Mouse (Mus musculus): Measurements from ENCODE around the gene Sfswap. TPM values are rescaled to one million over a fixed set of nuclear protein-coding genes. Genes with fewer than 3 reads are reported as not detected.
"Not testable (repeated sequence)": the region's sequence is repeated elsewhere in the genome, so short reads cannot be mapped to it uniquely, and the experiment has no call there.

Sfswap gene
- total RNA-seq (2021): 100 to 1,000 TPM in 1 of 2 experiments, 10 to 100 TPM in 1; 88.9 to 103 TPM

GRCm38 (mm10) chr5:129500722-129501634 is at the start of gene Sfswap:
Sfswap (plus strand) TSS chr5:129501221.
- intact Hi-C loops (cut with DNase I): loop anchor here (5.0 kb wide), 1 partner anchor 84 kb away; no protein-coding TSS in a partner anchor
- peak; percentile 85 to 89 for DNase-seq (ENCODE audit: low spot score in 2 of 2)

DNA sequence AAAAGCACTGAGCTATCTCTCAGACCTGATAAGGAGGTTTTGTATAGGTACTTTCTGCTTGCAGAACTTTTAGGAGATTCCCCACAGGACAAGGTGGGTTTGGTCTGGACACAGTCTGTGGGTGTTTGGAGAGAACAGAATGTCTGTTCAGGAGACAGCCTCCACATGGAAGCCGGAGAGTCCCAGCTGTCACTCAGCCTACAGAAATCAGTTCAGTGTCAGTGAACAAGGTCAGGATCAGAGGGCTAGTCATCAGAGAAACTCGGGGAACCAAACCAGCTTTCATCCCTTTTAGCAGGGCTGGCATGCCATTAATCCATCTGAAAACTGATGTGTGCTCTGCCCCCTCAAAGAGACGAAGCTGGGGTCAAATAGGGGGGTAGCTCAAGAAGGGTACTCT is 48.5 kb upstream of the Sfswap start:
- no peak for DNase-seq (ENCODE audit: low spot score in 2 of 2)
- intact Hi-C loops (cut with DNase I): loop anchor here (5.0 kb wide), 1 partner anchor 80 kb away; no protein-coding TSS in a partner anchor

- intact Hi-C loops (cut with DNase I): loop anchor here (5.0 kb wide), 1 partner anchor 77 kb away; no protein-coding TSS in a partner anchor
- DNase-seq (ENCODE audit: low spot score in 2 of 2): peak; percentile 83 to 95
These were observed 46.1 kb upstream of the Sfswap start for GRCm38 (mm10) chr5:129454802-129455528.

- intact Hi-C loops (cut with DNase I): no loop called here
- DNase-seq (ENCODE audit: low spot score in 2 of 2): no peak
These were observed 45.5 kb upstream of the Sfswap start for GRCm38 (mm10) chr5:129455529-129455896.

- DNase-seq (ENCODE audit: low spot score in 2 of 2): peak in 1 of 2 experiments; percentile 51
- intact Hi-C loops (cut with DNase I): loop anchor here (2.0 kb wide), 3 partner anchors 66 to 394 kb away; no protein-coding TSS in a partner anchor
These were observed 44.4 kb upstream of the Sfswap start for GRCm38 (mm10) chr5:129456579-129457140.

- intact Hi-C loops (cut with DNase I): no loop called here
- DNase-seq (ENCODE audit: low spot score in 2 of 2): peak in 1 of 2 experiments; percentile 66
These were observed 42.9 kb upstream of the Sfswap start for GRCm38 (mm10) chr5:129458109-129458508.

GRCm38 (mm10) chr5:129458541-129458940 is 42.5 kb upstream of the Sfswap start:
- intact Hi-C loops (cut with DNase I): no loop called here
- no peak for DNase-seq (ENCODE audit: low spot score in 2 of 2)

GRCm38 (mm10) chr5:129460798-129461476 is 40.1 kb upstream of the Sfswap start:
- intact Hi-C loops (cut with DNase I): no loop called here
- DNase-seq (ENCODE audit: low spot score in 2 of 2): no peak

DNA sequence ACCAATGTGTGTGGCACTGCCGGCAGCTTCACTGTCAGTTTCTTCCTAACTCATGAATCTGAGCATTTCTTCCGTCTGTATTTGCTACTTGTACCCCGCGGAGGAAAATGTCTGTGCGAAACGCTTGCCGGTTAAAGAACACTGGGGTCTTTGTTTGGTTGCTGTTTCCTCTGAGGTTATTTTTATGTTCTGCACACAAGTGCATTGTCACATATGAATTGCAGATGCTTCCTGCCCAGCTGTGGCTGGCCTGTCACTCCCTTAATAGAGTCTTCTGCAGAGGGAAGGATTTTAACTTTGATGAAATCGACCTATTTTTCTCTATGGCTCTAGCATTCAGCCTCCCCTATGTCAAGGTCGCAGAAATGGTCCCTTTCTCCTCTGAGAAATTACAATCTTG is 37.4 kb upstream of the Sfswap start:
- DNase-seq (ENCODE audit: low spot score in 2 of 2); intact Hi-C loops (cut with DNase I): not testable (repeated sequence)

DNA sequence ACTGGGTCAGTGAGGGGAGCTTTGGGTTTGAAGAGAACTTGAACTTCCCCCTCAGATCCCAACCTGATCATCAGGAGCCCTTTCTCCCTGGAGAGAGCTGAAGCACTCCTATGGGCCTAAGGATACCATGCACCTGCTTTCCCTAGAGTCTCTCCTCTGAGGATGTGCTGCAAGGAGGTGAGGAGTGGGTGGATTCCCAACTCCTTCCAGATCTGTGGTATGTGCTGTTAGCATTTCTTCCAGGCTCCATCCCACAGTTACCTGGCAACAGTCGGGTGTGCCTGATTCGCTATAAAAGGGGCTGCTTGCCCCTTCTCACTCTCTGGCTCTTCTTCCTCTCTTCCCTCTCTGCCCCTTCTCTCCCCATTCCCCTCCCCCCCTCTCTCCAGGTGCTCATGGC is 35.2 kb upstream of the Sfswap start:
- intact Hi-C loops (cut with DNase I): loop anchor here (5.0 kb wide), 1 partner anchor 67 kb away; no protein-coding TSS in a partner anchor
- DNase-seq (ENCODE audit: low spot score in 2 of 2): peak; percentile 43 to 89

DNA sequence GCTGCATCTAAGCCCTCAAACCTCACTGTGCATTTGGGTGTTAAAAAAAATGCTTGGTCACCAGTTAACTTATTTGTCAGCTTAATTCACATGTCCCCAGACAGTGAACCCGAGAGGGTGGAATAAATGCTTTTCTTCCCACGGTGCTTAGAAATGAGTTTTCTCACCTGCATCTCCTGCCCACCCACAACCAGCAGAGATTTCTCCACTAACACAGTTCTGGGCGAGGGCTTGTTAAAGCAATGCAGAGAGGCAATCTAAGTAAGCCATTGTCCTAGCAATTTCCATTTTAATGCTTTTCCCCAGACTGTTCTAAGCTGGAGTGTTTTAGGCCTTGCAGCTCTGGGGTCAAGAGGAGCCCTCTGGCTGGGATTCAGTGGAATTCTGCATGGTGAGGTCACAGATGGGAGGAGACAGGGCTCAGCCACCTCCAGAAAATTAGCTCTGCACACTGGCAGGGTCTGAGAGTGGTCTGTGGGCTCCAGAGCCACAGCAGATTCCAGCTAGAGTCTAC is 25.4 kb upstream of the Sfswap start:
- intact Hi-C loops (cut with DNase I): no loop called here
- DNase-seq (ENCODE audit: low spot score in 2 of 2): peak in 1 of 2 experiments; percentile 73

DNA sequence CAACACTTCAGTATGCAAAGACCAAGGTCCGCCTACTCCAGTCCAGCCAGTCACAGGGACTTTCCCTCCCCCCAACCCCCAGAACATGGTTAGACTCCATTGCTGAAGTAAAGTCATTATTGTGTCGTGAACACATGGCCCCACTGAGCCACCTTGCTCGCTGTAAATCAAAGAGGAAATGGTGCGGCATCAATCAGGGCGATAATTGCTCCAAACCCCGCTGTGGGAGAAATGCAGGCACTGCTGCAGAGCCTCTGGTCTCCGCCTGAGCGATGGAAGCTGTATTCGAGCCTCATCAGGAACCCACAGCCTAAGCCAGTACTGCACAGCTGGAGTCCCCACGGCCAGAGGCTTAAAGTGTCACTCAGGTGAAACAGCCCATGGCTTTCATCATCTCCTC is 11.1 kb upstream of the Sfswap start:
- DNase-seq (ENCODE audit: low spot score in 2 of 2): no peak
- intact Hi-C loops (cut with DNase I): no loop called here

DNA sequence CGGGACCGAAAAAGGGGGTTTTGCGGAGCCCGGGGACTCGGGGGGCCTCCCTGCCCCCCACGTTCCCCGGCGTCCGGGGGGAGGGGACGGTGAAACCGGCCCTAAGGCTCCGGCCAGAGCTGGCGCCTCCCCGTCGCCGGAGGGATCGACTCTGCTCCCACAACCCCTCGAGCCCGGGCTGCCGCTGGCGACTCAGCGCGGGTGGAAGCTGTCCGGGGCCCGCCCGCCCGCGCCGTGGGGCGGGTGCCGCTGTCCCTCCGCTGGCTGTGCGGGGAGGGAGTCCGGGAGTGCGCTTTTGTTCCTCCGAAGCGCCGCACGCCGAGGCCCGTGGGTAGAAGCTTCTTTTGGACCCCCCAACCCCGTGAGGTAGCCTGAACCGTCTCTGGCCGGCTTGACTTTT is 650 bp downstream of the Sfswap start:
- intact Hi-C loops (cut with DNase I): loop anchor here (5.0 kb wide), 1 partner anchor 84 kb away; no protein-coding TSS in a partner anchor
- no peak for DNase-seq (ENCODE audit: low spot score in 2 of 2)

DNA sequence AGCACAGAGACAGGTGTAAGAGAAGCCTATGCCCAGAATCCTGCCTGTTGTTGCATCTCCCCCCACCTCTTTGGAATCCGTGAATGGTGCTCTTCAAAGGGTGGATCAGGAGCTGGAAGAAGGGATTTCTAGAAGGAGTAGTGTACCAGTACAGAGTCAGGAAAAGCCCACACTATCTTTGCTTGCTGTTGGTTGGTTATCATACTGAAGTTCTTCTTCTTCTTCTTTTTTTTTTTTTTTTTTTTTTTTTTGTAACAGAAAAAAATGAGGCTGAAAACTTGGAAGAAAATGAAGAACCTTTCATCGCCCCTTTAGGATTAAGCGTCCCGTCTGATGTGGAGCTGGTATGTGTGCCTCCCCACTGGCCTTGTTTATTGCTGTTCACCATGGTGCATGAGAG is 5.9 kb downstream of the Sfswap start:
- intact Hi-C loops (cut with DNase I): no loop called here
- no peak for DNase-seq (ENCODE audit: low spot score in 2 of 2)

GRCm38 (mm10) chr5:129518180-129518579 is 17.2 kb downstream of the Sfswap start:
- DNase-seq (ENCODE audit: low spot score in 2 of 2): no peak
- intact Hi-C loops (cut with DNase I): no loop called here

DNA sequence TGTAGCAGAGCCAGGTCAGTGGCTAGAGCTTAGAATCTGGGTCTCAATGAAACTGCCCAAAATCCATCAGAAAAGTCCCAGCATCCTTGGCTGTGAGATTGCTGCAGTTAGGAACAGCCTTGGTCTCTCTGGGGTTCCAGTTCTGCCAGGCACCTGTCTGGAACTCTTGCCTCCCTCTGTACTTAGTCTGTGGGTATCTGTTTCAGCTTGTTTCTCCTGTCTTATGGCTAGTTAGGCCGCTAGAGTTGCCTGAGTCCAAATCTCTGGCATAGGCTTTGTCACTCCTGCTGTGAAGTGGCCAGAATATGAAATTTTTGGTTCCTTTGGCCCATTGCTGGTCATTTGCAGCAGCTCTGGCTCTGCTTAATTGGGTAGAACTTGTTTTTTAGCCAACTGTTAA is 17.8 kb downstream of the Sfswap start:
- DNase-seq (ENCODE audit: low spot score in 2 of 2): no peak
- intact Hi-C loops (cut with DNase I): no loop called here

- DNase-seq (ENCODE audit: low spot score in 2 of 2): no peak
- intact Hi-C loops (cut with DNase I): no loop called here
These were observed 18.6 kb downstream of the Sfswap start for GRCm38 (mm10) chr5:129519591-129519990.

DNA sequence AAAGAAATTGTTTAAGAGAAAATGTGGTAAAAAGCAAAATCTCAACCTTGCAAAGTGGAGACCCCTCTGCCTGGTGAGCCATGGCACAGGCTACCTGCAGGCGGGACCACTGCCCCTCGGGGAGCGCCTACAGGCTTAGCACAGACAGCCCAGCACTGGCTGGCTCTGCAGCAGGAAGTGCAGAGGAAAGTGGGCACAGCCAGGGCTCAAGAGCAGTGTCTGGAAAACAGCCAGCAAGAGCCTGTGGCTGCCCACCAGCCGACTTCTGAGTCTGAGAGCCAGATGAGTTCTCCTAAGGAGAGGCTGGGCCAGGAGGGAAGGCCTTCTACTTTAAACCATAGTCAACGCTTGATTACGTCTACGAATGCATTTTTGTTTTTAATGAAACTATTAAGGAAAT is 20.5 kb downstream of the Sfswap start:
- intact Hi-C loops (cut with DNase I): no loop called here
- peak in 1 of 2 experiments; percentile 42 for DNase-seq (ENCODE audit: low spot score in 2 of 2)

GRCm38 (mm10) chr5:129521913-129522312 is 20.9 kb downstream of the Sfswap start:
- intact Hi-C loops (cut with DNase I): no loop called here
- DNase-seq (ENCODE audit: low spot score in 2 of 2): no peak
